Mouse (Mus musculus) kidney, embryonic 16.5 days (tissue): ENCODE measurements around the gene Defb23. TPM values are rescaled to one million over a fixed set of nuclear protein-coding genes. Genes with fewer than 3 reads are reported as not detected.

ENCODE experiments used
- polyA plus RNA-seq: library from polyadenylated mRNA; unstranded; fragments of >200 nt; fragmentation: Nextera tagmentation; extraction: Ambion mirVana; gene quantifications from 2 replicates; pipeline ENCODE4 v1.2.1, GENCODE M21; 2015

Defb23 gene
- polyA plus RNA-seq, 1 experiment from 2014 or later: not detected

Other genes with a start within 250 kb of the Defb23 start
- 90.5 and 95.1 TPM in 2 replicates for gene Csnk2a1, start 237.8 kb downstream of the Defb23 start, polyA plus RNA-seq
- 41.1 and 41.8 TPM in 2 replicates for gene Tbc1d20, start 170.8 kb downstream of the Defb23 start, polyA plus RNA-seq
- 93.4 and 96.6 TPM in 2 replicates for gene Rbck1, start 132.0 kb downstream of the Defb23 start, polyA plus RNA-seq
- 1.8 and 1.9 TPM in 2 replicates for gene Trib3, start 120.6 kb downstream of the Defb23 start, polyA plus RNA-seq
- gene Nrsn2, start 88.0 kb downstream of the Defb23 start, polyA plus RNA-seq: 0.91 and 1.6 TPM in 2 replicates
- 8.9 and 10.0 TPM in 2 replicates for gene Sox12, start 66.6 kb downstream of the Defb23 start, polyA plus RNA-seq
- gene Zcchc3, start 49.6 kb downstream of the Defb23 start, polyA plus RNA-seq: 31.5 and 34.2 TPM in 2 replicates
- gene 6820408C15Rik, start 49.0 kb downstream of the Defb23 start, polyA plus RNA-seq: 0.67 and 0.85 TPM in 2 replicates
- not detected in 2 replicates for gene Defb20, start 12.4 kb upstream of the Defb23 start, polyA plus RNA-seq
- gene Defb22, start 25.5 kb upstream of the Defb23 start, polyA plus RNA-seq: not detected in 2 replicates
- gene Defb26, start 47.1 kb upstream of the Defb23 start, polyA plus RNA-seq: not detected in 2 replicates
- 0.54 TPM in 1 of 2 replicates, not detected in the other for gene Defb28, start 53.6 kb upstream of the Defb23 start, polyA plus RNA-seq
- gene Defb29, start 75.5 kb upstream of the Defb23 start, polyA plus RNA-seq: 2.1 and 2.8 TPM in 2 replicates
- gene Gm17416, start 104.7 kb upstream of the Defb23 start, polyA plus RNA-seq: not detected in 2 replicates
- not detected in 2 replicates for gene Defb21, start 108.1 kb upstream of the Defb23 start, polyA plus RNA-seq
- 10.1 and 14.1 TPM in 2 replicates for gene Defb19, start 115.7 kb upstream of the Defb23 start, polyA plus RNA-seq
- gene Defb45, start 134.8 kb upstream of the Defb23 start, polyA plus RNA-seq: not detected in 2 replicates
- gene Defb36, start 139.7 kb upstream of the Defb23 start, polyA plus RNA-seq: 0.51 and 0.86 TPM in 2 replicates
- 24.4 and 31.8 TPM in 2 replicates for gene Defb25, start 158.4 kb upstream of the Defb23 start, polyA plus RNA-seq
- gene Rem1, start 162.3 kb upstream of the Defb23 start, polyA plus RNA-seq: 59.1 and 62.6 TPM in 2 replicates
- 158 and 159 TPM in 2 replicates for gene H13, start 204.8 kb upstream of the Defb23 start, polyA plus RNA-seq
- 27.6 and 28.0 TPM in 2 replicates for gene Mcts2, start 222.4 kb upstream of the Defb23 start, polyA plus RNA-seq